Mouse (Mus musculus) midbrain, embryonic 12.5 days (tissue): ENCODE measurements at regions not wholly inside any gene's neighbourhood (a gene's known extent, or its start where the extent isn't known, plus 50 kb on each side); places are given as distances from the start of the nearest gene placed in this dataset.

Experiments
- ATAC-seq: fragments of 200-750 bp; cut with Nextera tagmentation; 2 replicates; pipeline ENCODE4 v1.8.0; 2017; ENCODE audit warnings: low read depth, moderate TSS enrichment, moderate library complexity; ENCODE audit not compliant: low FRiP score
- H3K27ac ChIP-seq: fragments of 300-500 bp; sonication (generic); replicated peaks from 2 replicates; pipeline ENCODE4 v1.5.1; 2016; ENCODE audit warnings: mild to moderate bottlenecking
- H3K27me3 ChIP-seq: fragments of 300-500 bp; sonication (generic); 2 replicates; pipeline ENCODE4 v1.6.1; 2016; ENCODE audit warnings: mild to moderate bottlenecking
- H3K36me3 ChIP-seq: fragments of 300-500 bp; sonication (generic); 2 replicates; pipeline ENCODE4 v1.6.1; 2016
- H3K4me1 ChIP-seq: fragments of 300-500 bp; sonication (generic); 2 replicates; pipeline ENCODE4 v1.6.1; 2016
- H3K4me2 ChIP-seq: fragments of 300-500 bp; sonication (generic); replicated peaks from 2 replicates; pipeline ENCODE4 v1.6.1; 2016; ENCODE audit warnings: mild to moderate bottlenecking, moderate library complexity
- H3K4me3 ChIP-seq: fragments of 300-500 bp; sonication (generic); 2 replicates; pipeline ENCODE4 v1.5.1; 2016; ENCODE audit warnings: mild to moderate bottlenecking
- H3K9ac ChIP-seq: fragments of 300-500 bp; sonication (generic); replicated peaks from 2 replicates; pipeline ENCODE4 v1.6.1; 2016; ENCODE audit warnings: mild to moderate bottlenecking, moderate library complexity
- H3K9me3 ChIP-seq: fragments of 300-500 bp; sonication (generic); 2 replicates; pipeline ENCODE4 v1.6.1; 2016; ENCODE audit warnings: mild to moderate bottlenecking
- whole genome bisulfite sequencing: fragments of 180-500 bp; shearing (Covaris S2); methylation state at CpG from one replicate; pipeline ENCODE4 v1.1.7; 2016; 5-methylcytosine and 5-hydroxymethylcytosine counted together

GRCm38 (mm10) chr1:155493333-155493732, 64.6 kb upstream of the Acbd6 start:
- no peak for ATAC-seq
- WGBS = 87% methylated on average over 6 of the region's 6 CpGs
- Histone ChIP-seq H3K9ac (no peak overlapping the region), H3K4me1 (peaks cover 24% of the 10 kb centered on the region), H3K9me3 (no peaks in the 10 kb centered on the region), H3K27ac (no peak overlapping the region), H3K36me3 (no peaks in the 10 kb centered on the region), H3K4me3 (no peak overlapping the region), H3K27me3 (peaks cover 14% of the 10 kb centered on the region), H3K4me2 (no peak overlapping the region)

DNA sequence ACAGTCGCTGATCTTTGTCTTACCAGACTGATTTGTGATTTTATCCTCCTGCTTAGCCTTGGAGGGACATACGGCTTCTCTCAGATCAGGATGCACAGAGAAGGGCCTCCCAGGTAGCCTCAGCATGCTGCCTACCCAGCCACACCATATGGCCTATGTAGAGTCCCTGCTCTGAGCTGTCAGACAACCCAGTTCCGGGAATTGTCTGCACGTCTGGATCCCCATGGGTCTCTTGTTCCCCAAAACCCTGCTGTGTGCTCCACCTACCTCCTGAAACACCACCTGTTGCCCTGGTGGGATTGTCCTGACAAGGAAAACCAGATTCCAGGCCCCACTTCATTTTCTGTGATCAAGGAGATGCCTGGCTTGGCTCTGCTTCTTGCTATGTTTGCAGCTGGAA, 64.1 kb upstream of the Acbd6 start:
- no peak overlapping the region for H3K4me3 ChIP-seq
- ATAC-seq = no peak
- peaks cover 14% of the 10 kb centered on the region for H3K27me3 ChIP-seq
- H3K9ac ChIP-seq = no peak overlapping the region
- H3K4me1 ChIP-seq = peaks cover 24% of the 10 kb centered on the region
- no peak overlapping the region for H3K4me2 ChIP-seq
- no peak overlapping the region for H3K27ac ChIP-seq
- 63% methylated on average over 4 of the region's 4 CpGs for WGBS
- no peaks in the 10 kb centered on the region for H3K36me3 ChIP-seq
- H3K9me3 ChIP-seq = no peaks in the 10 kb centered on the region

DNA sequence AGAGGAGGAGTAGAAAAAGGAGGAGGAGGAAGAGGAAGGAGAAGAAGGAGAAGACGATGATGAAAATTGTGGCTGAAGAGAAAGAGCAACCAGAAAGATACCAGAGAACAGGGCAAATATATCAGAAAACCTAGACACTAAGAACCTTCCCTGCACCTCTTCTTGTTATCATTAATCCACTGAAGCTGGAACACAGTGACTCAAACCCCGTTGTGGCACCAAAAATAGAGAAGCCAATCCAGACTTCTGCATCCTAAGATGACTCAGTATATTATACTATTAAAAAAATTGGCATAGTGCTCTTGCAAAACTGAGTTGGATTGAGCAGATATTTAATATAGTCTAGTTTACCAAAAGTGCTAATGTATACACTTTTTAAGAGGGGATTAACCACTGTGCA, 63.6 kb upstream of the Acbd6 start:
- Histone ChIP-seq H3K27me3 (peaks cover 14% of the 10 kb centered on the region), H3K9me3 (no peaks in the 10 kb centered on the region), H3K27ac (no peak overlapping the region), H3K4me3 (no peak overlapping the region), H3K4me2 (no peak overlapping the region), H3K4me1 (peaks cover 24% of the 10 kb centered on the region), H3K36me3 (no peaks in the 10 kb centered on the region), H3K9ac (no peak overlapping the region)
- WGBS = 94% methylated on average over 2 of the region's 2 CpGs
- ATAC-seq = no peak

DNA sequence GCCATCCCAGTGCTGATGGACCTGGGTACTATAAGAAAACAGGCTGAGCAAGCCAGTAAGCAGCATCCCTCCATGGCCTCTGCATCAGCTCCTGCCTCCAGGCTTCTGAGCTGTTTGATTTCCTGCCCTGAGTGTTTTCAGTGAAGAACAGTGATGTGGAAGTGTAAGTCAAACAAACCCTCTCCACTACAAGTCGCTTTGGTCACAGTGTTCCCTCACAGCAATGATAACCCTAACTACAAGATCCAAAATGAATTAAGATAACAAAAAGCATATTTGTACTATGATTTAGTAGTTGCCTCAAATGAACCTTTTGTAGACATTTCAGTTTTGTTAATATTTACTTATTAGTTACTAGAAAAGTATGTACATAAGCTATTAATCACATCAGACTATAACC, 58.2 kb upstream of the Acbd6 start:
- peaks cover 5% of the 10 kb centered on the region for H3K4me1 ChIP-seq
- WGBS = 90% methylated on average over 1 of the region's 1 CpGs

DNA sequence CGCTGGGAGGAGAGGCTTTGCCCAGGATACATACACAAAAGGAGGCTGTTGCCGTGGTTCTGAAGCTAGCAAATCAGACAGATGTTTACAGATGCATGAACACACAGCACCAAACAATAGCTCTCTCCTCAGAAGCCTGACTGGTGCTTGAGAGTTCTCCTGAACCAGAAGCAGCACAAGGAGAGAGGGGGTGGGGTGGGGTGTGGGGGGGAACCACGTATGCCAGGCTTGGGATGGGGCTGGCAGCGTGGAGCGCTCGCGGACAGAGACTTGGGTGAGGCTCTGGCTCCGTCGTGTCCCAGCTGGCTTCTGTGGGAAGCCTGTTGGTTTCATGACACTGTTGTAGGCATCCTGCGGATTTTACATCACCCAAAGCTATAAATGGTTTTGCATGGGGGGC, 55.1 kb upstream of the Acbd6 start:
- 44% methylated on average over 10 of the region's 10 CpGs for WGBS
- Histone ChIP-seq H3K4me2 (no peak overlapping the region), H3K9me3 (no peaks in the 10 kb centered on the region), H3K9ac (no peak overlapping the region), H3K27me3 (no peaks in the 10 kb centered on the region), H3K4me3 (no peak overlapping the region), H3K27ac (no peak overlapping the region), H3K4me1 (peaks cover 8% of the 10 kb centered on the region), H3K36me3 (no peaks in the 10 kb centered on the region)
- no peak for ATAC-seq

More for the DNA sequence above, 58.2 kb upstream of the Acbd6 start:
- Histone ChIP-seq H3K36me3 (no peaks in the 10 kb centered on the region), H3K9me3 (no peaks in the 10 kb centered on the region), H3K9ac (no peak overlapping the region), H3K27ac (no peak overlapping the region), H3K27me3 (no peaks in the 10 kb centered on the region), H3K4me2 (no peak overlapping the region), H3K4me3 (no peak overlapping the region)
- no peak for ATAC-seq

GRCm38 (mm10) chr1:155504581-155505328, 53.2 kb upstream of the Acbd6 start:
- Histone ChIP-seq H3K27ac (no peak overlapping the region), H3K4me3 (no peak overlapping the region), H3K4me1 (peaks cover 8% of the 10 kb centered on the region), H3K36me3 (no peaks in the 10 kb centered on the region), H3K9ac (no peak overlapping the region), H3K27me3 (no peaks in the 10 kb centered on the region), H3K9me3 (no peaks in the 10 kb centered on the region), H3K4me2 (no peak overlapping the region)
- WGBS = 72% methylated on average over 12 of the region's 12 CpGs
- no peak for ATAC-seq

- no peak overlapping the region for H3K9ac ChIP-seq
- no peak for ATAC-seq
- H3K36me3 ChIP-seq = no peaks in the 10 kb centered on the region
- no peaks in the 10 kb centered on the region for H3K9me3 ChIP-seq
- H3K4me3 ChIP-seq = no peak overlapping the region
- 83% methylated on average over 6 of the region's 6 CpGs for WGBS
- no peaks in the 10 kb centered on the region for H3K27me3 ChIP-seq
- no peak overlapping the region for H3K4me2 ChIP-seq
- peaks cover 8% of the 10 kb centered on the region for H3K4me1 ChIP-seq
- H3K27ac ChIP-seq = no peak overlapping the region
Measured at GRCm38 (mm10) chr1:155505361-155506077, 52.4 kb upstream of the Acbd6 start.
